In the genomic region with DNA sequence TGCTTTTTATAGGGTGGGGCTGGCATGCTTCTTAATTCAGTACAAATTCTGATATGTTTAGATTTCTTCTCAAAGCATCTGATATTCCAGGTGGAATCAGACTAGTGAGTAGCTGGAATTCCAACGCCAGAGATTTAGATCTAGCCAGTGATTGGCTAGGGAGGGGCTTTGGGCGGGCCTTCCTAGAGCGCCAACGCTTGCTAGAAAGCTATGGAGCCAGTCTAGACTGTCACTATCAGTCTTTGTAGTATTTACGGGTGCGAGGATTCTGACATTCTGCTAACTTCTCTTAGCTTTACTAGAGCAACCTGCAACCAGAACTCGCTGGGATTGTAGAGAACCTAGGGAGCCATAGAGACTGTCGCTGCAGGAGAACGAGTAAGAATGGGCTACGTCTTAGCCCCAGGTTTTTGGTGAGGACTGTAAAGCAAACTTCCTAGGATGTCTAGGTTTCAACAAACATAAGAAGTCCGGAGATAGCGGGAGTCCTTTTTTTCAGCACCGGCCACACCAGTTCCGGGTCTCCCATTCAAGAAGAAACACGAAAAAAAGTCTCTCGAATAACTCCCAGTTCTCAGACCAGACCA, we compare ENCODE assay signal across 8 mouse cellular contexts. TPM values are rescaled to one million over a fixed set of nuclear protein-coding genes. Genes with fewer than 3 reads are reported as not detected.
A peak's percentile ranks its signal among the peaks of the same experiment; 100 is the strongest.
DNase-seq lines count a peak whose midpoint lies in the region; ATAC-seq lines count a peak whose summit lies in the region.

A gene (plus strand): TSS at position 218 of the 587 bp plus-strand sequence.

- peaks cover 71% of the 10 kb centered on the region for H3K27me3 ChIP-seq in heart, embryonic 13.5 days (replicated peaks)
- H3K27me3 ChIP-seq in hindbrain, embryonic 12.5 days, result peaks cover 57% of the 10 kb centered on the region

- peak within 1 kb of the TSS; percentile 59 for H3K4me3 ChIP-seq in heart, embryonic 13.5 days
- H3K4me3 ChIP-seq in hindbrain, embryonic 12.5 days, result peak within 1 kb of the TSS; percentile 67

- no peak within 1 kb of the TSS for H3K27ac ChIP-seq in heart, embryonic 13.5 days (replicated peaks)
- H3K27ac ChIP-seq in hindbrain, embryonic 12.5 days, result no peak within 1 kb of the TSS

- H3K4me2 ChIP-seq in heart, embryonic 13.5 days, result peak within 1 kb of the TSS; percentile 95
- peak within 1 kb of the TSS; percentile 94 for H3K4me2 ChIP-seq in hindbrain, embryonic 12.5 days (replicated peaks)

- ATAC-seq in heart, embryonic 13.5 days (ENCODE audit: extremely low read depth, insufficient number of reproducible peaks, low FRiP score, low TSS enrichment), result no peak
- 0 out of 2 replicates have a peak, but pooled peaks have one; percentile 26 for ATAC-seq in hindbrain, embryonic 12.5 days (ENCODE audit: low FRiP score)
- no peak for ATAC-seq in megakaryocyte progenitor cell, adult 5-6 weeks (replicated peaks; ENCODE audit: poor library complexity)

- H3K9me3 ChIP-seq in heart, embryonic 13.5 days, result no peaks in the 10 kb centered on the region
- H3K9me3 ChIP-seq in hindbrain, embryonic 12.5 days (replicated peaks), result no peaks in the 10 kb centered on the region

- H3K4me1 ChIP-seq in heart, embryonic 13.5 days, result peaks cover 25% of the 10 kb centered on the region
- H3K4me1 ChIP-seq in hindbrain, embryonic 12.5 days, result peaks cover 21% of the 10 kb centered on the region

- H3K36me3 ChIP-seq in heart, embryonic 13.5 days, result no peaks in the 10 kb centered on the region
- no peaks in the 10 kb centered on the region for H3K36me3 ChIP-seq in hindbrain, embryonic 12.5 days

- H3K9ac ChIP-seq in heart, embryonic 13.5 days, result 0 out of 2 replicates have a peak within 1 kb of the TSS, but pooled peaks have one; percentile 69
- peak within 1 kb of the TSS; percentile 64; the same call in 1 of the 2 replicates for H3K9ac ChIP-seq in hindbrain, embryonic 12.5 days

- 2% methylated on average over 16 of the region's 16 CpGs for WGBS in heart, embryonic 13.5 days
- WGBS in hindbrain, embryonic 12.5 days, result under 1% methylated on average over 16 of the region's 16 CpGs

- intact Hi-C loops in heart, postnatal 10 days (cut with DNase I), result no loop called here

- no peak for DNase-seq in heart, postnatal 10 days
- peak; percentile 32 to 64 for DNase-seq in cerebellum, postnatal 25 days
- DNase-seq in layer of hippocampus, postnatal 36 days, result peak; percentile 11 to 23
- peak; percentile 8 for DNase-seq in mesoderm, embryonic 11.5 days (ENCODE audit: low read depth, low spot score)
- peak; percentile 26 for DNase-seq in telencephalon, adult 2 months (ENCODE audit: low read depth, low spot score)

RNA-seq across cellular contexts. Expression of the gene that starts here (rescaled TPM):
- 0.05 TPM in 1 of 2 replicates, not detected in the other for polyA plus RNA-seq in heart, embryonic 13.5 days (2015; fragmentation: Nextera tagmentation; extraction: Ambion mirVana)
- total RNA-seq in heart, postnatal 10 days (2021), result under 1 TPM in 1 of 2 experiments, not detected in 1; 0.05 TPM
- 0.59 and 0.87 TPM in 2 replicates for polyA plus RNA-seq in hindbrain, embryonic 12.5 days (2016; fragmentation: Nextera tagmentation; extraction: Ambion mirVana)
- total RNA-seq in layer of hippocampus, postnatal 36 days (2021), result 10 to 100 TPM; 10.4 to 10.7 TPM
- total RNA-seq in megakaryocyte progenitor cell, adult 5-6 weeks (2015), result not detected in 2 replicates
- total RNA-seq in megakaryocyte progenitor cell, adult 5-6 weeks (2017), result not detected in 2 replicates

Comparison
In these comparisons a context has a peak if more than half of its experiments do, and no peak if none do; other contexts are left out.
1. RNA of the gene that starts here (total RNA-seq): 10.4 to 10.7 TPM in layer of hippocampus, postnatal 36 days; 0.05 TPM in heart, postnatal 10 days and not detected in megakaryocyte progenitor cell, adult 5-6 weeks; every median in the first group is over 10 times any median in the second.
2. Peak in ATAC-seq, H3K4me3 ChIP-seq, H3K9ac ChIP-seq and H3K4me2 ChIP-seq in hindbrain, embryonic 12.5 days; RNA of the gene not detected or under 1 TPM.
3. DNase-seq: peak in cerebellum, postnatal 25 days (2 of 2), layer of hippocampus, postnatal 36 days (2 of 2), mesoderm, embryonic 11.5 days (single experiment) and telencephalon, adult 2 months (single experiment); none in heart, postnatal 10 days (0 of 2).